Mouse (Mus musculus) midbrain, postnatal 0 days (tissue): ENCODE measurements around the gene Neil1. TPM values are rescaled to one million over a fixed set of nuclear protein-coding genes. Genes with fewer than 3 reads are reported as not detected.

Experiments
- ATAC-seq: fragments of 200-750 bp; cut with Nextera tagmentation; 2 replicates; pipeline ENCODE4 v1.8.0; 2017; ENCODE audit warnings: moderate number of reproducible peaks, mild to moderate bottlenecking, moderate TSS enrichment, moderate library complexity; ENCODE audit not compliant: low FRiP score
- DNase-seq: peaks from one replicate; pipeline ENCODE4 v3.0.0-alpha.2; 2015; ENCODE audit warnings: low spot score
- H3K27ac ChIP-seq: fragments of 300-500 bp; sonication (generic); 2 replicates; pipeline ENCODE4 v1.5.1; 2014; ENCODE audit warnings: low read depth, mild to moderate bottlenecking, low read length, mixed read lengths
- H3K27me3 ChIP-seq: fragments of 300-500 bp; sonication (generic); 2 replicates; pipeline ENCODE4 v1.6.1; 2014; ENCODE audit warnings: low read length, control low read depth, mixed read lengths; ENCODE audit not compliant: insufficient read depth
- H3K36me3 ChIP-seq: fragments of 300-500 bp; sonication (generic); 2 replicates; pipeline ENCODE4 v1.6.1; 2014; ENCODE audit warnings: low read length, control low read depth, mixed read lengths; ENCODE audit not compliant: insufficient read depth
- H3K4me1 ChIP-seq: fragments of 300-500 bp; sonication (generic); 2 replicates; pipeline ENCODE4 v1.6.1; 2014; ENCODE audit warnings: mild to moderate bottlenecking, control low read depth, antibody characterized with exemption, low read length, mixed read lengths; ENCODE audit not compliant: insufficient read depth
- H3K4me2 ChIP-seq: fragments of 300-500 bp; sonication (generic); 2 replicates; pipeline ENCODE4 v1.6.1; 2014; ENCODE audit warnings: low read depth, mild to moderate bottlenecking, low read length, mixed read lengths; ENCODE audit not compliant: poor library complexity, severe bottlenecking
- H3K4me3 ChIP-seq: fragments of 300-500 bp; sonication (generic); 2 replicates; pipeline ENCODE4 v1.5.1; 2014; ENCODE audit warnings: low read depth, mild to moderate bottlenecking, low read length, moderate library complexity
- H3K9ac ChIP-seq: fragments of 300-500 bp; sonication (generic); replicated peaks from 2 replicates; pipeline ENCODE4 v1.6.1; 2014; ENCODE audit warnings: mild to moderate bottlenecking, low read length, moderate library complexity, mixed read lengths; ENCODE audit not compliant: poor library complexity, severe bottlenecking
- H3K9me3 ChIP-seq: fragments of 300-500 bp; sonication (generic); 2 replicates; pipeline ENCODE4 v1.6.1; 2016; ENCODE audit warnings: low read length, control low read depth
- CTCF ChIP-seq: IDR thresholded peaks from 2 replicates; pipeline ENCODE4 v1.5.1; 2016; ENCODE audit warnings: antibody characterized with exemption, mild to moderate bottlenecking
- WGBS: fragments of 180-500 bp; shearing (Covaris S2); extraction: QIAGEN DNeasy Blood & Tissue Kit; methylation state at CpG from one replicate; pipeline ENCODE4 v1.1.7; 2014; 5-methylcytosine and 5-hydroxymethylcytosine counted together
- polyA plus RNA-seq: library from polyadenylated mRNA; unstranded; fragments of >200 nt; fragmentation: Nextera tagmentation; extraction: Ambion mirVana; gene quantifications from 2 replicates; pipeline ENCODE4 v1.2.1, GENCODE M21; 2015
- total RNA-seq: library from RNA; depleted of rRNA; stranded (reverse); fragments of >200 nt; gene quantifications from 2 replicates; pipeline ENCODE4 v1.2.3, GENCODE M21; 2014

Neil1 gene
- total and polyA plus RNA-seq, 2 experiments from 2014 or later, result 6.1 to 6.2 TPM

- Histone ChIP-seq H3K9ac (no peak overlapping the region), H3K36me3 (peaks cover 31% of the 10 kb centered on the region), H3K9me3 (no peaks in the 10 kb centered on the region), H3K4me3 (no peak overlapping the region), H3K4me2 (no peak overlapping the region), H3K27me3 (no peaks in the 10 kb centered on the region), H3K4me1 (peaks cover 8% of the 10 kb centered on the region; the same call in 1 of the 2 replicates), H3K27ac (no peak overlapping the region)
- TF ChIP-seq CTCF, result no peak
- WGBS, result 90% methylated on average over 8 of the region's 8 CpGs
- ATAC-seq (no peak), DNase-seq (no peak)
Measured at GRCm38 (mm10) chr9:57144830-57145229, 3.3 kb downstream of the Neil1 start.

- Histone ChIP-seq H3K4me3 (no peak overlapping the region), H3K9ac (no peak overlapping the region), H3K4me1 (peaks cover 8% of the 10 kb centered on the region; the same call in 1 of the 2 replicates), H3K36me3 (peaks cover 45% of the 10 kb centered on the region), H3K27me3 (no peaks in the 10 kb centered on the region), H3K9me3 (no peaks in the 10 kb centered on the region), H3K27ac (no peak overlapping the region), H3K4me2 (no peak overlapping the region)
- WGBS, result 83% methylated on average over 11 of the region's 11 CpGs
- no peak for TF ChIP-seq CTCF
- no peak for ATAC-seq
- DNase-seq, result no peak
Measured at GRCm38 (mm10) chr9:57143212-57143611, 4.9 kb downstream of the Neil1 start.

- no peak for DNase-seq
- peaks cover 60% of the 10 kb centered on the region for H3K36me3 ChIP-seq
- H3K27ac ChIP-seq, result no peak overlapping the region
- no peak for ATAC-seq
- peaks cover 5% of the 10 kb centered on the region; the same call in 1 of the 2 replicates for H3K4me1 ChIP-seq
- WGBS, result 93% methylated on average over 17 of the region's 17 CpGs
- no peak overlapping the region for H3K4me3 ChIP-seq
- no peaks in the 10 kb centered on the region for H3K9me3 ChIP-seq
- TF ChIP-seq CTCF, result no peak
- no peak overlapping the region for H3K4me2 ChIP-seq
- no peak overlapping the region for H3K9ac ChIP-seq
- H3K27me3 ChIP-seq, result no peaks in the 10 kb centered on the region
Measured at GRCm38 (mm10) chr9:57141417-57142353, 6.4 kb downstream of the Neil1 start.

- H3K4me3 ChIP-seq, result no peak overlapping the region
- ATAC-seq (no peak), DNase-seq (no peak)
- TF ChIP-seq CTCF, result no peak
- H3K9me3 ChIP-seq, result no peaks in the 10 kb centered on the region
- WGBS, result 97% methylated on average over 5 of the region's 5 CpGs
- no peak overlapping the region for H3K9ac ChIP-seq
- no peaks in the 10 kb centered on the region for H3K4me1 ChIP-seq
- peaks cover 75% of the 10 kb centered on the region for H3K36me3 ChIP-seq
- H3K27ac ChIP-seq, result no peak overlapping the region
- H3K27me3 ChIP-seq, result no peaks in the 10 kb centered on the region
- H3K4me2 ChIP-seq, result no peak overlapping the region
Measured at GRCm38 (mm10) chr9:57139571-57139970, 8.5 kb downstream of the Neil1 start.

DNA sequence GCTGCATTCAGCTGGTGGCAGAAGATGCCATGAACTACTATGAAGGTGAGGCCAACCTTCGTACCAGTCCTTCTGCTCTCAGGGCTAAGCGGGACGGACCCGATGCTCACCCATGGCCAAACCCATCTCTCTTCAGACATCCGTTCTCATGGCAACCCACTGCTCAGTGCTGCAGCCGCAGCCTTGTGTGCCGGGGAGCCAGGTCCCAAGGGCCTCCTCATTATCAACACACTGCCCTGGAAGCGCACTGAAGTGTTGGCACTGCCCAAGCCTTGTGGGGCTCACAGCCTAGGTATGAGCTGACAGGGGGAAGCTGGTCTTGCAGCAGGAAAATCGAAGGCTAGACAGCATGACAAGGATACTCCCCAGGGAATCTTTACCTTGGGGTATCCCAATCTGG lies 9.0 kb downstream of the Neil1 start:
- TF ChIP-seq CTCF, result no peak
- H3K36me3 ChIP-seq, result peaks cover 78% of the 10 kb centered on the region

DNA sequence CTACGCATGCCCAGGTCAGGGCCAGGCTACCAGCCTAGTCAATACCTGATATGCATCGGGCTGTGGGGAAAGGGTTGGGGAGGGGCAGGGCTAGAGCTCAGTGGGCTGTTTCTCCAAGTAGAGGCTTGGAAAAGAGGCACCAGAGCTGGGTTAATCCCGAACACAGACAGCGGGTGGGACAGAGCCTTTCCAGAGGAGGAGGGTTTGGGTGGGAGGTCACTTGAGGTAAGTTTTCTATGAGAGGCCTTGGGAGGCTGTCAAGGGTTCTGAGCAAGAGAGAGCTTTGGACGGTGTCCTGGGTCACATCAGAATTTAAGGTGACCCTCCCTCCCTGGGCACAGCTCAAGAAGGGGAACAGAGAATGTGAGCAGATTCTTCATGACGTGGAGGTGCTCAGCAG lies 9.6 kb downstream of the Neil1 start:
- no peak overlapping the region for H3K4me3 ChIP-seq
- no peak for ATAC-seq
- 91% methylated on average over 6 of the region's 6 CpGs for WGBS

More for the DNA sequence above, 9.0 kb downstream of the Neil1 start:
- Histone ChIP-seq H3K9me3 (no peaks in the 10 kb centered on the region), H3K27ac (no peak overlapping the region), H3K9ac (no peak overlapping the region), H3K27me3 (no peaks in the 10 kb centered on the region), H3K4me2 (no peak overlapping the region), H3K4me3 (no peak overlapping the region), H3K4me1 (no peaks in the 10 kb centered on the region)
- WGBS, result 89% methylated on average over 9 of the region's 9 CpGs
- no peak for ATAC-seq
- DNase-seq, result no peak

More for the DNA sequence above, 9.6 kb downstream of the Neil1 start:
- no peaks in the 10 kb centered on the region for H3K27me3 ChIP-seq
- no peak overlapping the region for H3K9ac ChIP-seq
- H3K27ac ChIP-seq, result no peak overlapping the region
- H3K4me1 ChIP-seq, result no peaks in the 10 kb centered on the region
- no peaks in the 10 kb centered on the region for H3K9me3 ChIP-seq
- no peak for DNase-seq
- TF ChIP-seq CTCF, result no peak
- H3K36me3 ChIP-seq, result peaks cover 78% of the 10 kb centered on the region
- no peak overlapping the region for H3K4me2 ChIP-seq
